Mouse (Mus musculus) C2C12 (cell line): Measurements from ENCODE around the gene Trcg1. TPM values are rescaled to one million over a fixed set of nuclear protein-coding genes. Genes with fewer than 3 reads are reported as not detected.

Experiments used
- H3K27me3 ChIP-seq: one replicate; pipeline ENCODE4 v1.6.1; 2011; ENCODE audit not compliant: control insufficient read depth, insufficient read depth, insufficient read length
- H3K36me3 ChIP-seq: one replicate; pipeline ENCODE4 v1.6.1; 2011; ENCODE audit not compliant: control insufficient read depth, insufficient read depth
- H3K4me3 ChIP-seq: one replicate; pipeline ENCODE4 v1.5.1; 2011; ENCODE audit warnings: mild to moderate bottlenecking, control low read depth; ENCODE audit not compliant: poor library complexity, insufficient read depth, severe bottlenecking
- H3K79me2 ChIP-seq: one replicate; pipeline ENCODE4 v1.6.1; 2011; ENCODE audit not compliant: control insufficient read depth, insufficient read depth
- H3K79me3 ChIP-seq: one replicate; pipeline ENCODE4 v1.6.1; 2011; ENCODE audit warnings: low read depth, control low read depth
- H3ac ChIP-seq: one replicate; pipeline ENCODE3; 2011; ENCODE audit warnings: low read depth; ENCODE audit not compliant: control insufficient read depth, insufficient read length
- CEBPB ChIP-seq: IDR thresholded peaks from one replicate; pipeline ENCODE4 v1.6.1; 2011; ENCODE audit warnings: low read depth, mild to moderate bottlenecking, control low read depth, moderate library complexity
- CTCF ChIP-seq: IDR thresholded peaks from one replicate; pipeline ENCODE4 v1.5.1; 2011; ENCODE audit not compliant: control insufficient read depth, insufficient read depth, insufficient read length
- FOSL1 ChIP-seq: IDR thresholded peaks from one replicate; pipeline ENCODE4 v1.8.0; 2011; ENCODE audit warnings: mild to moderate bottlenecking, low read length; ENCODE audit not compliant: poor library complexity, insufficient read depth, severe bottlenecking
- MAX ChIP-seq: IDR thresholded peaks from one replicate; pipeline ENCODE4 v1.6.1; 2011; ENCODE audit warnings: mild to moderate bottlenecking, control low read depth
- MYOD1 ChIP-seq: IDR thresholded peaks from one replicate; pipeline ENCODE4 v1.6.1; 2011; ENCODE audit warnings: low read depth; ENCODE audit not compliant: control insufficient read depth, insufficient read length
- MYOG ChIP-seq: IDR thresholded peaks from one replicate; pipeline ENCODE4 v1.6.1; 2011; ENCODE audit not compliant: control insufficient read depth, insufficient read length; ENCODE audit errors: extremely low read depth
- USF1 ChIP-seq: IDR thresholded peaks from one replicate; pipeline ENCODE4 v1.6.1; 2011; ENCODE audit warnings: low read depth, mild to moderate bottlenecking, control low read depth, moderate library complexity
- polyA plus RNA-seq: library from polyadenylated mRNA; unstranded; fragments of >200 nt; fragmentation: generic; extraction: Trizol; gene quantifications from one replicate; pipeline ENCODE4 v1.2.1, GENCODE M21; 2012; ENCODE audit warnings: missing spikeins

The Trcg1 gene
- polyA plus RNA-seq, 1 experiment = not detected

DNA sequence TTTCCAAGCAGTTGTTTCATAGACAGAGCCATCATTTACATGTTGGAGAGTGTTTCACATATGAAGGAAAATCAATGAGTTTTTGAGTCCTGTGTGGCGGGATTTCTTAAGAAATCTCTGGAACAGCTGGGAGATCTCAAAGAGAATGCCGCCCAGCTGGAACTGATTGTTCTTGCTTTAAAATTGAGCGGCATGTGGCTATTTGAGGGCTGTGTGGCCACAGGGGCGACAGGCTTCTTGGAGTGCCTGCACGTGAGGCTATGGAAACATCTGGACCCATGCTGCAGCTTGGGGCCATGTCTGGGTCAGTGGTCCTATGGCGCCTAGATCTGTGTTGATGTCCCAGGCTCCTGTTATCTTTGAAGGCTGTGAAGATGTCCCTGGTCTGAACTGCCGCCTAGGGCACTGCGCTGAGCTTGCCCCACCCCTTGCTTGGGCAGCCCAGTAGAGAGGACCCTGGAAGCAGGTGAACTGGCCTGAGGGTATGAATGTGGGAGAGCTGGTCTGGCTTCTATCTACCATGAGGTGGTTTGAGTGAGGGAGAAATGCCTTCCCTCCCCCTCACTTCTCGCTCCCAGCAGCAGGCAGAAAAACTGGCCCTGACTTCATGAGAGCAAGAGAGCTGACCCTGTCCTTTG, 6.1 kb upstream of the Trcg1 start:
- Histone ChIP-seq H3ac (no peak overlapping the region), H3K27me3 (no peaks in the 10 kb centered on the region), H3K36me3 (no peaks in the 10 kb centered on the region), H3K79me3 (no peaks in the 10 kb centered on the region), H3K79me2 (no peaks in the 10 kb centered on the region), H3K4me3 (no peak overlapping the region)
- TF ChIP-seq MYOG = no peak
- no peak for TF ChIP-seq MAX

- Histone ChIP-seq H3K4me3 (no peak overlapping the region), H3K79me3 (no peaks in the 10 kb centered on the region), H3K79me2 (no peaks in the 10 kb centered on the region), H3ac (no peak overlapping the region), H3K36me3 (no peaks in the 10 kb centered on the region), H3K27me3 (no peaks in the 10 kb centered on the region)
- TF ChIP-seq MYOD1 (no peak), USF1 (no peak), MYOG (no peak), FOSL1 (no peak), MAX (no peak), CTCF (no peak), CEBPB (no peak)
Observed at GRCm38 (mm10) chr9:57231536-57232255, 4.7 kb upstream of the Trcg1 start.

- Histone ChIP-seq H3K79me3 (no peaks in the 10 kb centered on the region), H3K36me3 (no peaks in the 10 kb centered on the region), H3ac (no peak overlapping the region), H3K79me2 (no peaks in the 10 kb centered on the region), H3K4me3 (no peak overlapping the region), H3K27me3 (no peaks in the 10 kb centered on the region)
- TF ChIP-seq MAX = no peak
- TF ChIP-seq MYOG = no peak
Observed at GRCm38 (mm10) chr9:57232341-57232940, 3.9 kb upstream of the Trcg1 start.

- H3K36me3 ChIP-seq = no peaks in the 10 kb centered on the region
- no peaks in the 10 kb centered on the region for H3K79me3 ChIP-seq
- no peak overlapping the region for H3ac ChIP-seq
- H3K27me3 ChIP-seq = no peaks in the 10 kb centered on the region
- H3K4me3 ChIP-seq = no peak overlapping the region
- no peaks in the 10 kb centered on the region for H3K79me2 ChIP-seq
- no peak for TF ChIP-seq FOSL1
Observed at GRCm38 (mm10) chr9:57233142-57233541, 3.2 kb upstream of the Trcg1 start.

- no peak overlapping the region for H3K4me3 ChIP-seq
- no peaks in the 10 kb centered on the region for H3K36me3 ChIP-seq
- H3K27me3 ChIP-seq = no peaks in the 10 kb centered on the region
- no peaks in the 10 kb centered on the region for H3K79me3 ChIP-seq
- no peaks in the 10 kb centered on the region for H3K79me2 ChIP-seq
- no peak overlapping the region for H3ac ChIP-seq
- no peak for TF ChIP-seq MYOG
- TF ChIP-seq USF1 = peak; percentile 68
- TF ChIP-seq FOSL1 = peak; percentile 58
Observed at GRCm38 (mm10) chr9:57233767-57234166, 2.6 kb upstream of the Trcg1 start.

DNA sequence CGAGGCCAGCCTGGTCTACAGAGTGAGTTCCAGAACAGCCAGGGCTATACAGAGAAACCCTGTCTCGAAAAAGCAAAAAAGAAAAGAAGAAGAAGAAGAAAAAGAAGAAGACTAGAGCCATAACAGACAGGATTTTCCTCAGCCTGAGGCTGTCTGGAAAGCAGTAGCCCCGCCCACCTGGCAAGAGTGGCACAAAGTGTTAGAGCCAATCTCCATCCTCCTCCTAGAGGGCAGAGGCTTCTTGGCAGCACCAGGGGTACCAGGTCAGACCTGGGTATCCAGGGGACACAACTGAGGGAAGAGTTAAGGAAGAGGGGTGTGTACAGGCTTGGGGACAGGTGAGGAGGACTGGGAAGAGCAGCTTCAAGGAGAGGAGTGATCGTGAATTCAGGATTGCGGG, 1.3 kb downstream of the Trcg1 start:
- TF ChIP-seq USF1 (no peak), MYOD1 (no peak), MYOG (no peak), CTCF (no peak), FOSL1 (no peak), CEBPB (no peak), MAX (no peak)
- Histone ChIP-seq H3K4me3 (no peak overlapping the region), H3ac (no peak overlapping the region), H3K79me2 (no peaks in the 10 kb centered on the region), H3K27me3 (no peaks in the 10 kb centered on the region), H3K36me3 (no peaks in the 10 kb centered on the region), H3K79me3 (no peaks in the 10 kb centered on the region)
